Mouse (Mus musculus): Measurements from ENCODE around the gene Asb5.
"Not testable (repeated sequence)": the region's sequence is repeated elsewhere in the genome, so short reads cannot be mapped to it uniquely, and the experiment has no call there.

Gene Asb5

GRCm38 (mm10) chr8:54541331-54541730, 12.0 kb downstream of the Asb5 start:
- DNase-seq (ENCODE audit: low read depth) = no peak

- DNase-seq (ENCODE audit: low read depth) = peak; percentile 48
Measured at GRCm38 (mm10) chr8:54548383-54548782, 19.0 kb downstream of the Asb5 start.

GRCm38 (mm10) chr8:54550026-54550574, 20.7 kb downstream of the Asb5 start:
- no peak for DNase-seq (ENCODE audit: low read depth)

- no peak for DNase-seq (ENCODE audit: low read depth)
Measured at GRCm38 (mm10) chr8:54554921-54555320, 25.5 kb downstream of the Asb5 start.

GRCm38 (mm10) chr8:54562137-54562536, 32.8 kb downstream of the Asb5 start:
- DNase-seq (ENCODE audit: low read depth) = no peak

- no peak for DNase-seq (ENCODE audit: low read depth)
Measured at GRCm38 (mm10) chr8:54565181-54565580, 35.8 kb downstream of the Asb5 start.

- peak; percentile 54 for DNase-seq (ENCODE audit: low read depth)
Measured at GRCm38 (mm10) chr8:54565603-54566260, 36.4 kb downstream of the Asb5 start.

GRCm38 (mm10) chr8:54567168-54567567, 37.8 kb downstream of the Asb5 start:
- peak; percentile 41 for DNase-seq (ENCODE audit: low read depth)

- DNase-seq (ENCODE audit: low read depth) = no peak
Measured at GRCm38 (mm10) chr8:54570618-54571609, 41.5 kb downstream of the Asb5 start.

- DNase-seq (ENCODE audit: low read depth) = no peak
Measured at GRCm38 (mm10) chr8:54581436-54581835, 52.1 kb downstream of the Asb5 start.

GRCm38 (mm10) chr8:54582886-54583285, 53.5 kb downstream of the Asb5 start:
- no peak for DNase-seq (ENCODE audit: low read depth)

- DNase-seq (ENCODE audit: low read depth) = no peak
Measured at GRCm38 (mm10) chr8:54594634-54595033, 65.3 kb downstream of the Asb5 start.

- DNase-seq (ENCODE audit: low read depth) = no peak
Measured at GRCm38 (mm10) chr8:54596051-54596450, 66.7 kb downstream of the Asb5 start.

GRCm38 (mm10) chr8:54596940-54597339, 67.6 kb downstream of the Asb5 start:
- no peak for DNase-seq (ENCODE audit: low read depth)

- DNase-seq (ENCODE audit: low read depth) = no peak
Measured at GRCm38 (mm10) chr8:54597386-54597785, 68.0 kb downstream of the Asb5 start.

GRCm38 (mm10) chr8:54600671-54601251, 71.4 kb downstream of the Asb5 start, which contains the start of gene Spata4:
TSS of gene Spata4 (plus strand) at chr8:54600781.
- peak; percentile 69 for DNase-seq (ENCODE audit: low read depth)

GRCm38 (mm10) chr8:54603440-54603839, 74.1 kb downstream of the Asb5 start:
- no peak for DNase-seq (ENCODE audit: low read depth)

GRCm38 (mm10) chr8:54609336-54609735, 80.0 kb downstream of the Asb5 start:
- peak; percentile 72 for DNase-seq (ENCODE audit: low read depth)

- peak; percentile 95 for DNase-seq (ENCODE audit: low read depth)
Measured at GRCm38 (mm10) chr8:54610238-54610637, 80.9 kb downstream of the Asb5 start.

- not testable (repeated sequence) for DNase-seq (ENCODE audit: low read depth)
Measured at GRCm38 (mm10) chr8:54616710-54617109, 87.3 kb downstream of the Asb5 start.

Data from NIH3T3 (cell line).